In the genomic region with DNA sequence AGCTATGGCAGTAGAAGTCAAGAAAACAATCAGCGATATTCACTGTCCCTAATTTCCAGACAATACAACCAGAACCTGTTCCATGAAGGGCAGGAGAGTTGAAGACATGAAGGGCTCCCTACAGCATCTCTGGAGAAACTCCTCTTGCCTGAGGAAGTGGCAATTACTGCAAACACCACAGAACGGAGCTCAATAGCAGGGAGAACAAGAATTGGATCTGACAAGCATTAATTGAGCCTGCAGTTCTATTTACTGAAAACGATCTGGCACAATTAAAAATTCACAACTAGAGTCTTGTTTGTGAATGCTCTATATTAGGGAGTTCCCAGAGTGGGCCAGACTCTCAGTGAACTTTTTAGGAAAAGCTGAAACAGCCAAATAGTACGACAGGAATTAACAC, we compare ENCODE assay signal across 18 mouse cellular contexts.
"Had no signal": no experiment of that assay in that cellular context is flagged by ENCODE, and none has a peak within 500 bp of the region (broad histone marks: within the 10 kb centered on the region; RNA-seq: fewer than 3 reads in every experiment).

No protein-coding gene starts in this region.

- H3K4me3 ChIP-seq: lung, embryonic 15.5 days; megakaryocyte, embryonic 14.5 days; midbrain, embryonic 13.5 days; midbrain, embryonic 15.5 days; neural tube, embryonic 12.5 days; stomach, embryonic 15.5 days had no signal

- H3K4me1 ChIP-seq: lung, embryonic 15.5 days; megakaryocyte, embryonic 14.5 days; midbrain, embryonic 13.5 days; midbrain, embryonic 15.5 days; neural tube, embryonic 12.5 days; stomach, embryonic 15.5 days had no signal

- H3K36me3 ChIP-seq: lung, embryonic 15.5 days; midbrain, embryonic 13.5 days; midbrain, embryonic 15.5 days; neural tube, embryonic 12.5 days; stomach, embryonic 15.5 days had no signal

- DNase-seq: liver, postnatal 0 days; lung, adult 2 months; lung, postnatal 14 days; lung, postnatal 36 days; right cerebral cortex, postnatal 14 days; thymus, adult 2 months; thymus, postnatal 25 days; thymus, postnatal 4 days had no signal

- H3K9me3 ChIP-seq: lung, embryonic 15.5 days; midbrain, embryonic 13.5 days; midbrain, embryonic 15.5 days; neural tube, embryonic 12.5 days; stomach, embryonic 15.5 days had no signal

- ATAC-seq: liver, postnatal 0 days; lung, postnatal 0 days; midbrain, embryonic 13.5 days; midbrain, embryonic 15.5 days had no signal

- H3K27ac ChIP-seq: lung, embryonic 15.5 days; macrophage; midbrain, embryonic 13.5 days; midbrain, embryonic 15.5 days; neural tube, embryonic 12.5 days; stomach, embryonic 15.5 days; stomach, postnatal 0 days had no signal

- H3K9ac ChIP-seq: liver, postnatal 0 days; lung, embryonic 15.5 days; midbrain, embryonic 13.5 days; midbrain, embryonic 15.5 days; neural tube, embryonic 12.5 days; stomach, embryonic 15.5 days had no signal

- H3K4me2 ChIP-seq: lung, embryonic 15.5 days; midbrain, embryonic 11.5 days; midbrain, embryonic 13.5 days; midbrain, embryonic 15.5 days; neural tube, embryonic 12.5 days; stomach, embryonic 15.5 days had no signal

- H3K27me3 ChIP-seq: lung, embryonic 15.5 days; megakaryocyte, embryonic 14.5 days; midbrain, embryonic 13.5 days; midbrain, embryonic 15.5 days; neural tube, embryonic 12.5 days; stomach, embryonic 15.5 days had no signal
